Mouse (Mus musculus): ENCODE data around the gene Zmynd15. TPM values are rescaled to one million over a fixed set of nuclear protein-coding genes. Genes with fewer than 3 reads are reported as not detected.
A peak's percentile ranks its signal among the peaks of the same experiment; 100 is the strongest.
"Not testable (repeated sequence)": the region's sequence is repeated elsewhere in the genome, so short reads cannot be mapped to it uniquely, and the experiment has no call there.

Gene Zmynd15
- polyA plus RNA-seq, 1 experiment from 2014 or later, result 1.5 TPM

DNA sequence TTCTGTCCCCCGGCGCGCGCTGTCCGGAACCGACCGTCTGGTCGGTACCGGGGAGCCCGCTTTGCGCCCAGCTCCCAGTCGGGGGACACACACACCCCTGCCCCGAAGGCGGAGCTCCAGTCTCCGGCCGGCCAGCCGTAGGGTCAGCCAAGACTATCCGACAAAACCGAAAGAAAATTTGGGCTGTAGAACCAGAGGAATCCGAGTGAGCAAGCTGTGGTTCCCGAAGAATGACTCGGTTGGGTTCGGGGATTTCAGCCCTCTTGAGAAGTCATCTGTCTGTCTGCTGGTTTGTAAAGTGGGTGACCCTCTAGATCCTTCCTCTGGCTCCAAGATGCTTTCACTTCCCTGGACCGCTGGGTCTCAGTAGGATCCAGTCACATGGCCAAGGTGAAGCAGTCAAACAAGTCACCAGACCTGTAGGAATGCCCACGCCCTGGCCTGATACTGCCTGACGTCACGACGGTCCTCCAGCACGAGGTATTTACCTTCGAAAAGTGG, 418 bp downstream of the Zmynd15 start, which contains the start of gene Cxcl16:
Gene Cxcl16, minus strand, starts transcription at position 384 of the 501 bp plus-strand sequence.
- Histone ChIP-seq H3K9ac (ENCODE audit: low read length) (peak within 1 kb of the TSS; percentile 82), H3K4me1 (ENCODE audit: control insufficient read depth, insufficient read depth, low read length) (peaks cover 7% of the 10 kb centered on the region; the same call in 1 of the 2 replicates), H3K4me3 (ENCODE audit: low read length) (peak within 1 kb of the TSS; percentile 76), H3K9me3 (replicated peaks; ENCODE audit: control insufficient read depth, low read length) (0 out of 2 replicates have a peak, but pooled peaks cover 2% of the 10 kb centered on the region), H3K27me3 (ENCODE audit: control insufficient read depth, insufficient read depth, low read length) (peaks cover 21% of the 10 kb centered on the region), H3K27ac (ENCODE audit: low read length) (peak within 1 kb of the TSS; percentile 51; the same call in 1 of the 2 replicates), H3K36me3 (ENCODE audit: control insufficient read depth, insufficient read depth) (0 out of 2 replicates have a peak, but pooled peaks cover 2% of the 10 kb centered on the region), H3K4me2 (ENCODE audit: low read depth, low read length) (peak within 1 kb of the TSS; percentile 97)
- 4% methylated on average over 30 of the region's 30 CpGs for WGBS
- ATAC-seq (replicated peaks; ENCODE audit: extremely low read depth, insufficient read depth, low FRiP score), result peak; percentile 18; the same call in 1 of the 2 replicates

DNA sequence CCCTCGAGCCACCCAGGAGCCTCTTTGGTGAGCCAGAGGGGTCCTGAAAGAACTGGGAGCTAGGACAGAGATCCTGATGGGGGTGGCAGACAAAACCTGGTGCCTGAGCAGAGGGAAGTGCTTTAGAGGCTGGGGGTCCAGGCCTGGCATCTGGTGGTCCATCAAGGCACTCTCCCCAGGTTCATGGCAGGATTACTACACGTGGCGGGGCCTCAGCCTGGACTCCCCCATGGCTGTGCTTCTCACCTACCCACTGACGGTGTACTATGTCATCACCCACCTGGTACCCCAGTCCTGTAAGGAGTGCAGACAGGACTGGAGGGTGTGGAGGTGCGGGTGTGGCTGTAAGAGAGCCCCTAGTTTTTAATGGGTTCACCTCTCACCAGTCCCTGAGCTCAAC, 4.7 kb downstream of the Zmynd15 start:
- peaks cover 28% of the 10 kb centered on the region for H3K27me3 ChIP-seq (ENCODE audit: control insufficient read depth, insufficient read depth, low read length)
- H3K4me1 ChIP-seq (ENCODE audit: control insufficient read depth, insufficient read depth, low read length), result peaks cover 12% of the 10 kb centered on the region
- no peak overlapping the region for H3K27ac ChIP-seq (ENCODE audit: low read length)
- 70% methylated on average over 5 of the region's 5 CpGs for WGBS
- H3K9me3 ChIP-seq (replicated peaks; ENCODE audit: control insufficient read depth, low read length), result 0 out of 2 replicates have a peak, but pooled peaks cover 2% of the 10 kb centered on the region
- no peak overlapping the region for H3K9ac ChIP-seq (ENCODE audit: low read length)
- H3K4me3 ChIP-seq (ENCODE audit: low read length), result no peak overlapping the region
- ATAC-seq (replicated peaks; ENCODE audit: extremely low read depth, insufficient read depth, low FRiP score), result no peak
- H3K4me2 ChIP-seq (ENCODE audit: low read depth, low read length), result no peak overlapping the region
- H3K36me3 ChIP-seq (ENCODE audit: control insufficient read depth, insufficient read depth), result no peaks in the 10 kb centered on the region

GRCm38 (mm10) chr11:70465211-70465610, 6.0 kb downstream of the Zmynd15 start:
- Histone ChIP-seq H3K27ac (ENCODE audit: low read length) (no peak overlapping the region), H3K9me3 (replicated peaks; ENCODE audit: control insufficient read depth, low read length) (0 out of 2 replicates have a peak, but pooled peaks cover 2% of the 10 kb centered on the region), H3K27me3 (ENCODE audit: control insufficient read depth, insufficient read depth, low read length) (peaks cover 21% of the 10 kb centered on the region), H3K4me3 (ENCODE audit: low read length) (peak overlapping the region; percentile 48; the same call in 1 of the 2 replicates), H3K9ac (ENCODE audit: low read length) (peak overlapping the region; percentile 52; the same call in 1 of the 2 replicates), H3K36me3 (ENCODE audit: control insufficient read depth, insufficient read depth) (no peaks in the 10 kb centered on the region), H3K4me2 (ENCODE audit: low read depth, low read length) (peak overlapping the region; percentile 73), H3K4me1 (ENCODE audit: control insufficient read depth, insufficient read depth, low read length) (peaks cover 10% of the 10 kb centered on the region)
- ATAC-seq (replicated peaks; ENCODE audit: extremely low read depth, insufficient read depth, low FRiP score), result no peak
- WGBS, result 26% methylated on average over 16 of the region's 16 CpGs

GRCm38 (mm10) chr11:70465824-70466223, 6.6 kb downstream of the Zmynd15 start:
- no peak overlapping the region for H3K27ac ChIP-seq (ENCODE audit: low read length)

GRCm38 (mm10) chr11:70467902-70468619, 8.8 kb downstream of the Zmynd15 start:
- H3K27me3 ChIP-seq (ENCODE audit: control insufficient read depth, insufficient read depth, low read length), result peaks cover 21% of the 10 kb centered on the region
- peak overlapping the region; percentile 81 for H3K27ac ChIP-seq (ENCODE audit: low read length)
- no peaks in the 10 kb centered on the region for H3K9me3 ChIP-seq (replicated peaks; ENCODE audit: control insufficient read depth, low read length)
- no peaks in the 10 kb centered on the region for H3K36me3 ChIP-seq (ENCODE audit: control insufficient read depth, insufficient read depth)
- 59% methylated on average over 5 of the region's 5 CpGs for WGBS
- peaks cover 10% of the 10 kb centered on the region for H3K4me1 ChIP-seq (ENCODE audit: control insufficient read depth, insufficient read depth, low read length)
- H3K4me2 ChIP-seq (ENCODE audit: low read depth, low read length), result no peak overlapping the region
- no peak overlapping the region for H3K4me3 ChIP-seq (ENCODE audit: low read length)
- H3K9ac ChIP-seq (ENCODE audit: low read length), result no peak overlapping the region
- ATAC-seq (replicated peaks; ENCODE audit: extremely low read depth, insufficient read depth, low FRiP score), result peak; percentile 76; the same call in 1 of the 2 replicates

More at GRCm38 (mm10) chr11:70465824-70466223, 6.6 kb downstream of the Zmynd15 start:
- Histone ChIP-seq H3K36me3 (ENCODE audit: control insufficient read depth, insufficient read depth) (no peaks in the 10 kb centered on the region), H3K27me3 (ENCODE audit: control insufficient read depth, insufficient read depth, low read length) (peaks cover 21% of the 10 kb centered on the region), H3K9ac (ENCODE audit: low read length) (peak overlapping the region; percentile 52), H3K4me1 (ENCODE audit: control insufficient read depth, insufficient read depth, low read length) (peaks cover 10% of the 10 kb centered on the region), H3K4me2 (ENCODE audit: low read depth, low read length) (peak overlapping the region; percentile 73), H3K4me3 (ENCODE audit: low read length) (peak overlapping the region; percentile 48), H3K9me3 (replicated peaks; ENCODE audit: control insufficient read depth, low read length) (0 out of 2 replicates have a peak, but pooled peaks cover 2% of the 10 kb centered on the region)
- no peak for ATAC-seq (replicated peaks; ENCODE audit: extremely low read depth, insufficient read depth, low FRiP score)
- 9% methylated on average over 23 of the region's 23 CpGs for WGBS

DNA sequence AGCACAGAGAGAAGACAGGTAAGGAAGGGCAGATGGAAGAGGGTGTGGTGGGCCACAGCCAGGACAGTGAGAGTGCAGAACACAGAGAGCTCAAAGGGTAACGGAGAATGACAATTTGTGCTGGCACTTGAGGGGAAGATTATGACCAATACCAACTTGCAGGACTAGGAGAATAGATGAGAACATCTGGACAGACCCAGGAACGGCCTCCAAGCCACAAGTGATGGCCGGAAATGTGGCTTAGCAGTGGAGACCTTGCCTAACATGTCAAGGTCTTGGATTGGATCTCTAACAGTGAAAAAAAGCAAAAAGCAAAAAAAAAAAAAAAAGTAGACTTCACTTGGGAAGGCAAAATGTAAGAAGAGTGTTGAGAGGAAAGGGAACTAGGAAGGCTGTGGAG, 10.5 kb downstream of the Zmynd15 start:
- no peak overlapping the region for H3K4me3 ChIP-seq (ENCODE audit: low read length)
- no peak overlapping the region for H3K9ac ChIP-seq (ENCODE audit: low read length)
- H3K4me2 ChIP-seq (ENCODE audit: low read depth, low read length), result no peak overlapping the region
- no peaks in the 10 kb centered on the region for H3K36me3 ChIP-seq (ENCODE audit: control insufficient read depth, insufficient read depth)
- H3K9me3 ChIP-seq (replicated peaks; ENCODE audit: control insufficient read depth, low read length), result no peaks in the 10 kb centered on the region
- no peak for ATAC-seq (replicated peaks; ENCODE audit: extremely low read depth, insufficient read depth, low FRiP score)
- 83% methylated on average over 3 of the region's 3 CpGs for WGBS
- peaks cover 10% of the 10 kb centered on the region for H3K27me3 ChIP-seq (ENCODE audit: control insufficient read depth, insufficient read depth, low read length)
- H3K27ac ChIP-seq (ENCODE audit: low read length), result no peak overlapping the region
- H3K4me1 ChIP-seq (ENCODE audit: control insufficient read depth, insufficient read depth, low read length), result peaks cover 10% of the 10 kb centered on the region

DNA sequence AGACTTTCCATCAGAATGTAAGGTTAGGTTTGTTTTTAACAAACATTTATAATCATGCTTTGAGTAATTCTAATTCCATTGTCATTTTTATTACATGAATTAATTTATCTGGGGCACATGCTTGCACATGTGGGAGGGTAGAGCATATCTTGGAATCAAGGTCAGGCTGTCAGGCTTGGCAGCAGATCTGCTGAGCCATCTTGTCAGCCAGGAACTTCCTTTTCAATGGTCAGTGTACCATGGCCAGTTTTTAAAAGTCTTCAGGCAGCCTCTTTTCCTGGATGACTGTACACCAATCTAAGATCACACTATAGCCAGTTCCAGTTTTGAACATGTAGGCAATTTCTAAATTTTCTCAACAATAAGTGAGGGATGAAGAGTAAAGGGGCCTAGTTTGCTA, 13.5 kb downstream of the Zmynd15 start:
- Histone ChIP-seq H3K36me3 (ENCODE audit: control insufficient read depth, insufficient read depth) (no peaks in the 10 kb centered on the region), H3K9me3 (replicated peaks; ENCODE audit: control insufficient read depth, low read length) (no peaks in the 10 kb centered on the region), H3K4me1 (ENCODE audit: control insufficient read depth, insufficient read depth, low read length) (peaks cover 3% of the 10 kb centered on the region; the same call in 1 of the 2 replicates), H3K27me3 (ENCODE audit: control insufficient read depth, insufficient read depth, low read length) (no peaks in the 10 kb centered on the region), H3K27ac (ENCODE audit: low read length) (no peak overlapping the region), H3K9ac (ENCODE audit: low read length) (no peak overlapping the region), H3K4me3 (ENCODE audit: low read length) (no peak overlapping the region), H3K4me2 (ENCODE audit: low read depth, low read length) (no peak overlapping the region)
- ATAC-seq (replicated peaks; ENCODE audit: extremely low read depth, insufficient read depth, low FRiP score), result no peak

GRCm38 (mm10) chr11:70473291-70473690, 14.1 kb downstream of the Zmynd15 start:
- H3K4me2 ChIP-seq (ENCODE audit: low read depth, low read length); H3K4me3 ChIP-seq (ENCODE audit: low read length); H3K27ac ChIP-seq (ENCODE audit: low read length); ATAC-seq (replicated peaks; ENCODE audit: extremely low read depth, insufficient read depth, low FRiP score); H3K9ac ChIP-seq (ENCODE audit: low read length); H3K27me3 ChIP-seq (ENCODE audit: control insufficient read depth, insufficient read depth, low read length); H3K36me3 ChIP-seq (ENCODE audit: control insufficient read depth, insufficient read depth); H3K4me1 ChIP-seq (ENCODE audit: control insufficient read depth, insufficient read depth, low read length); H3K9me3 ChIP-seq (replicated peaks; ENCODE audit: control insufficient read depth, low read length): not testable (repeated sequence)
- WGBS, result 89% methylated on average over 5 of the region's 5 CpGs

Data from heart, embryonic 16.5 days (tissue).